Mouse (Mus musculus): Measurements from ENCODE around the gene Manba.

Manba gene

DNA sequence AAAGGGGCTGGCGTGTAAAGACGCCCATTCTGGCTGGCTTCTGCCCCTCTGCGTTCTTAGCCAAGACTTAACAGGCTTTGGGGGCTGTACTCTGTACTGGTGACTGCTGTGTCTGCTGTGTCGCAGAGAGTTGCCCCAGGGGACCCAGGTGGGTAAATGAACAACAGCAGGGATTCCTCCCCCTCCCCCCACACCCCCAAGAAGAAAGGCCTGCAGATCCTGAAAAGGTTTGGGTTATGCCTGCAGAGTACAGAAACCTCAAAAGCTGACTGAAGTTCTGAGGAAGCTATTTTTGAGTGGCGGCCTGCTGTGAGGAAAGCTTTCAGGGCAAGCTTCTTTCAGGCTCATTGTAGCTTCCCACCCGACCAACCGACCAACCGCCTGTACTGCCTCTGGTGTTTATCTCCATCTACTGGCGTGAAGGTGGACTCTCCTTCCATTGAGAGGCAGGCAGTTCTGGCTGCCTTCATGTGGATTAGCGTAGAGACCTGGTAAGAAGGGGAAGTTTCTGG is 96.3 kb downstream of the Manba start:
- DNase-seq (ENCODE audit: low read depth, low spot score) = no peak

DNA sequence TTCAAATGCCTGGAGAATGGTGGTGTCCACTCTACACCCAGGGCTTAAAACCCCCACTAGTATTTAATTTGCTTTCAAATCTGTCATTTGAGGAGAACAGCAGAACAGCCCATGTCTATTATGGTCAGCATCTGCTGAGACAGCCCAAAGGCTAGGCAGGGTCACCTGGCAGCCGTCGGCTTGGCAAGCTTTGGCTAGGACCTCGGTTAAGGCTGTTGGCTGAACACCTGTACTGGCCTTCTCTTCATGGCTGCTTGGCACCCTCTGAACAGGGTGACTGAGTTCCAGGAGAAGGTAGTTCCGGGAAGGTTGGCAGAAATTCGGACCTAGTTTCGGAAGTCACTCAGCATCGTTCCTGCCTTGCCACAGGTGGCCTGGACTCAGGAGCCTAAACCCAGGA is 96.8 kb downstream of the Manba start:
- DNase-seq (ENCODE audit: low read depth, low spot score) = no peak

GRCm38 (mm10) chr3:135585482-135585881 is 100.1 kb downstream of the Manba start:
- DNase-seq (ENCODE audit: low read depth, low spot score) = no peak

GRCm38 (mm10) chr3:135586060-135586459 is 100.6 kb downstream of the Manba start:
- no peak for DNase-seq (ENCODE audit: low read depth, low spot score)

GRCm38 (mm10) chr3:135586471-135586880 is 101.1 kb downstream of the Manba start:
- DNase-seq (ENCODE audit: low read depth, low spot score) = no peak

- no peak for DNase-seq (ENCODE audit: low read depth, low spot score)
Observed at GRCm38 (mm10) chr3:135590471-135590870, 105.1 kb downstream of the Manba start.

- DNase-seq (ENCODE audit: low read depth, low spot score) = no peak
Observed at GRCm38 (mm10) chr3:135591376-135591775, 106.0 kb downstream of the Manba start.

DNA sequence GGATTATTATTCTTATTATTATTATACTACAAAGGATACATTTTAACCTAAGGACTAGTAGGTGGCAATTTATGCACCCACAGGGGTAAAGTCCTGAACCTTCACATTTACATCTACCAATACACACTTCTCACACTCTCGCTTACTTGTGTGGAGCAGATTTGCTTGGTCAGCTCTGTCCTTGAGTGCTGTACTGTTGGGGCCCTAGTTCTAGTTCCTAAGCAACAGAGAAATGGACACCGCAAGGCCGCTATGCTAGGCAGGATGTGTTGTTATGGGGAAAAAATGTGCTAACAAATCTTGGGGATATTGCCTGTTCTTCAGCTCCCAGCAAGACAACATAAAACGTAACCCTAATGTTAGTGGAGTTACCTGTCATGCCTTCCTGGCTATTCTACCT is 106.6 kb downstream of the Manba start:
- no peak for DNase-seq (ENCODE audit: low read depth, low spot score)

DNA sequence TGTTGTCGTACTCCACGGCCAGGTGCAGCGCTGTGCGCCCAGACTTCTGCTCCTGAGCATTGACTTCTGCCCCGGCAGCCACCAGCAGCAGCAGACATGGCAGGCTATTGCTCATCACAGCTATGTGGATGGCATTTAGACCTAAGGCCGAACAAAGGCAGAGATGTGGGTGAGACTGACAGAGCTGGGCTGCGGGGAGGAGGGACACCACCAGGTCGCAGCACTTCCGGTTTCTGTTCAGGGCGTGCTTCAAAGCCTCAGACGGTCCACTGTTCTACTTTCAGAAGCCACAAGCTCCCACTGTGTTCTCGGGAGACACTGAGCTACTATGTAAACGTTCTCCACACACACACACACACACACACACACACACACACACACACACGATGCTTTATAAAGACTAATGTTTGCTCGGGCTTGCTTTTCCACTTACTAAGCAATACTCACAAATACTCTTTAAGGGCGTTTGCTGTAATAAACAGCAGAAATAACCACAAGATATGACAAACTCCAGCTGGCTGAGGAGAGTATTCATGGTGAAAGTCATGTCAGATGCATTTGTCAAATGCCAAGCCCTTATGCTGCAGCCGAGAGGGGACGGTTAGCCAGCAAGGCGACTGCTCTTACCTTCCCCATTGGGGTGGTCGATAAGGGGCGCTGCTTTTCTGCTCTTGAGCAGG is 109.0 kb downstream of the Manba start:
- no peak for DNase-seq (ENCODE audit: low read depth, low spot score)

DNA sequence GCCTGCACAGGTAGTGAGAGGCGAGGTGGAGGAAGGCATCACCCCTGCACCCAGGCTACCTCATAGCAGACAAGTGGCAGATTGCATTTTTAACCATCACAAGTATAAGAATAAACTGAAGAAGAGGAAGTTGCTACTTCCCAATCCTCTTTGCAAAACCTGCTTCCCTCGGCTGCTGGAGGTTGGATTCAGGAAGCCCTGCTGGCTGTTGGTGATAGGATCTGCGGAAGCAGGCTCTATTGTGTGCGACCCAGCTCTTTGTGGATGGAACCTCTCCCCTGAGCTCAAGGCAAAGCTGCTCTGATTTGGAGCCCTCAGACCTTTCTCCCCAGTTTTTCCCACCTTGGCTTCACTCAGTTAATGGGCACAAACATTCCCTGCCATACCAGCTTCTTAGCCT is 111.6 kb downstream of the Manba start:
- no peak for DNase-seq (ENCODE audit: low read depth, low spot score)

GRCm38 (mm10) chr3:135598355-135598754 is 112.9 kb downstream of the Manba start:
- DNase-seq (ENCODE audit: low read depth, low spot score) = no peak

DNA sequence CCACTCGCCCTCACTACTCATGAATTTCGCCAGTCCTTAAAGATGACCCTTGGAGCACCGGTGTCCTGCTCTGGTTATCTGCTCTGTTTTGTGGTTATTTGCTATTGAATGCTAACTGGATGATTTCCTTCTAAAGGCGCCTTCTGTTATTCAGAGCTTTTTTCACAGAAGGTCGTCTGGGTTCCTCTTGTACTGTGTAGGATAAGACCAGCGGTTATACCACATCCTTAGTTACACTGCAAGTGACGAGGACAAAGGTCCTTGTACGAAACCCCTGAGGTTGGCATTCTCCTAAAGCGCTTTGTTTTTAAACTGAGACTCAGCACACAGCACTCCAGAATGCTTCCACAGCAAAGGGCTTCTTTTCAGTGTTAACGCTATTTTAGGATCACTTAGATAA is 117.3 kb downstream of the Manba start:
- no peak for DNase-seq (ENCODE audit: low read depth, low spot score)

DNA sequence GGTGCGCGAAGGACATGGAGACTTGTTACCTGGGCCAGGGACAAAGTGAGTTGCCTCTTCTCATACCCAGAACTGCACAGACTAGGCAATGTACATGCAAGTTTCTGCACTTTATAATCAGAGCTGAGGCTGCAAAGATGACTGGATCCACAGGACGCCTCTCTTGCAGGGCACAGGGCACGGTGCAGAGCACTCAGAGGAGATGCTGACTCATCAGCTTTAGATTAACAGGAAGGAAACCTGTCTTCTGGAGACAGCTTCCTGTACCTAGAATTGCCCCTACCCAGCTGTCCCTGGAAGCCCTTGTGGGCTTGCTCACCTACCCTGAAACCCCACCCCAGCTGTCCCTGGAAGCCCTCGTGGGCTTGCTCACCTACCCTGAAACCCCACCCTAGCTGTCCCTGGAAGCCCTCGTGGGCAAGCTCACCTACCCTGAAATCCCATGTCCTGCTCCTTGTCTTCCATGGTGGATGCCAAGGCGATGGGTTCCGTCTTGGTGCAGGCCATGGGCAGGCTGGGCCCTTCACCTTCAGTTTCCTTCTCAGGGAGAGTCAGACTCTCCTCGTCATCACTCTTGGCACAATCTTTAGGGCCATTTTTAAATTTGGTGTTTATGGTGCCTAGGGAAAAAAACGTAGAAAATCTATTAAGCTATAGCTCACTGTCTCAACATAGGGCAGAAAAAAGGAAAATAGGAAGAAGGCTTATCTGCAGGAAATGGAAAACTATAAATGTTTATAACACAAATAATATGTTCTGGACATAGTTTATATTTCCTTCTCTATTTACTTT is 119.4 kb downstream of the Manba start:
- no peak for DNase-seq (ENCODE audit: low read depth, low spot score)

- no peak for DNase-seq (ENCODE audit: low read depth, low spot score)
Observed at GRCm38 (mm10) chr3:135605474-135605873, 120.1 kb downstream of the Manba start.

DNA sequence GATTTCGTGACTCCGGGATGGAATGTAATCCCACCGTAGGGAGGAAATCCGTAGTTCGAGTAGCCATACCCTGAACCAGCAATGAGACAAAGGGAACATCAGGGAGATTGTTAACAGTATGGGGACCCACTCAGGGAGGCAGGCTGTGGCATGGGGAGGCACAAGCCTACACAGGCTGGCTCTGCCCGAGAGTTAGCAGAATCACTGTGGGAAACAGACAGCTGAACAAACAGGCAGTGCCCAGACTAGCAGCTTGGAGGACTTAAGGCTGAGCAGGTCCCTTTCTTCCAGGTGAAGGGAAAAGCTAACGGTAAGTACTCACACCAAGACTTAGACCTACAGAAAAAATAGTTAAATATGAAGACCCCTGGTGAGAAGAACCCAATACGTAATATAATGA is 121.2 kb downstream of the Manba start:
- no peak for DNase-seq (ENCODE audit: low read depth, low spot score)

DNA sequence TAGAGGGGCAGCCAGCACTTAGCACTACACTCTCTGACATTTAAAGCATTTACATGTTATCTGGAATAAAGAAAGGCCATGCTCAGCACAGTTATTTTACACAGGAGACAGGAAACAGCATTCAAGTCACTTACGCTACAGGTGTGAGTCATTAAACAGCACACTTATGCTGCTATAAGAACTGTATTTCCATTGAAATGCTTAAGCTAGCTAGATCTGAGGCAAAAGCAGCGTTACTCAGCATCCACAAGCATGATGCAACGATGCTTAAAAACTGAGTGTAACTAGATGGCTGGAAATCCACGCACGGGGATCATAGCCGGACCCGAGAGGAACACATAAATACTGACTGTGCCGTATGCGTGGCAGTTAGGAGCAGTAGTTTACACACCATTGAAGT is 121.6 kb downstream of the Manba start:
- DNase-seq (ENCODE audit: low read depth, low spot score) = no peak

- no peak for DNase-seq (ENCODE audit: low read depth, low spot score)
Observed at GRCm38 (mm10) chr3:135607660-135608473, 122.5 kb downstream of the Manba start.

DNA sequence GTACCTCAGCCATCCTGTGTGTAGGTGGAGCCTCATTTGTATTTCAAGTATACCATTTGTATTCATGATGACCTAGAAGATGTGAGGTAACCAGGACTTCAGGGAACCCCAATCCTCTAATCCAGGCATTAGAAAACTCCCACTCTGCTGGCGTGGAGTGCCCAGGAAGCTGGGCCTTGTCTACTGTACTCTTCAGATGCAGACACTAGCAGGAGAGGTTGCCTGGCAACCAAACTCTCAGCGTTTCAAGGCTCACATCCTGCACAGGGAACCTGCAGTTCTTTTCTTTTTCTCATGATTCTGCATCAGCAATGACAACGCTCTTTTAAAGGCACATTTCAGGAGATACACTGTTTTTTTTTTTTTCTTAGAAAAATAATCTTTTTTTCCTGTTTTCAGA is 124.8 kb downstream of the Manba start:
- DNase-seq (ENCODE audit: low read depth, low spot score) = peak; percentile 45

GRCm38 (mm10) chr3:135614376-135614775 is 129.0 kb downstream of the Manba start:
- no peak for DNase-seq (ENCODE audit: low read depth, low spot score)

DNA sequence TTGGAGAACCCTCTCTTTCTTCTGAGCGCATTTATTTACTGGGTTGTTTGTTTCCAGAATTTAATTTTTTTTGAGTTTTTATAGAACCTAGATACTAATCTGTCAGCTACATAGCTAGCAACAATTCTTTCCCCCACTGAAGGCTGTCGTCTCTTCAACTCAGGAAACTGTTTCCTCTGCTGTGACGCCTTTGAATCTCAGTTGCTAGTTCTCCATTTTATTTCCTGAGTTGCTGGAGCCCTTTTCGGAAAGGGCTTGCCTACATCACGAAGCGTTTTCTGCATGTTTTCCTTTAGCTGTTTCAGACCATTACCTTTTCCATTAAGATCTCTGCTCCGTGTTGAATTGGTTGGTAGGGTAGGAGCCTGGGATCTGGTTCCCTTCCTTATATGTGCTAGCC is 131.3 kb downstream of the Manba start:
- DNase-seq (ENCODE audit: low read depth, low spot score) = no peak

Measured in brain, embryonic 18.5 days (tissue).